Comparison of ENCODE assay signal across 23 mouse cellular contexts in genomic region chr2:101792130-101792529, GRCm38 (mm10).
DNase-seq lines count a peak whose midpoint lies in the region; ATAC-seq lines count a peak whose summit lies in the region.
"Had no signal": no experiment of that assay in that cellular context is flagged by ENCODE, and none has a peak within 500 bp of the region (broad histone marks: within the 10 kb centered on the region; RNA-seq: fewer than 3 reads in every experiment).

No protein-coding gene starts in this region.

- H3K27ac ChIP-seq in limb, embryonic 13.5 days: peak overlapping the region; percentile 22; the same call in 1 of the 2 replicates
- H3K27ac ChIP-seq in limb, embryonic 10.5 days: no peak overlapping the region
- H3K27ac ChIP-seq in midbrain, embryonic 12.5 days (replicated peaks): 0 out of 2 replicates have a peak overlapping the region, but pooled peaks have one; percentile 22
- H3K27ac ChIP-seq in midbrain, embryonic 16.5 days (ENCODE audit: low read length): no peak overlapping the region
- 0 out of 2 replicates have a peak overlapping the region, but pooled peaks have one; percentile 33 for H3K27ac ChIP-seq in embryonic facial prominence, embryonic 13.5 days
- H3K27ac ChIP-seq in forebrain, embryonic 15.5 days (replicated peaks): no peak overlapping the region
- H3K27ac ChIP-seq: forebrain, embryonic 10.5 days; heart, adult 2 months; hindbrain, embryonic 14.5 days; liver, embryonic 15.5 days had no signal

- H3K27me3 ChIP-seq in limb, embryonic 13.5 days: peaks cover 2% of the 10 kb centered on the region; the same call in 1 of the 2 replicates
- no peaks in the 10 kb centered on the region for H3K27me3 ChIP-seq in limb, embryonic 10.5 days (ENCODE audit: low read depth, poor library complexity, severe bottlenecking)
- peaks cover 19% of the 10 kb centered on the region; the same call in 1 of the 2 replicates for H3K27me3 ChIP-seq in midbrain, embryonic 12.5 days
- H3K27me3 ChIP-seq in midbrain, embryonic 16.5 days (ENCODE audit: control insufficient read depth, insufficient read depth, low read depth, low read length): peaks cover 9% of the 10 kb centered on the region
- H3K27me3 ChIP-seq in embryonic facial prominence, embryonic 13.5 days: no peaks in the 10 kb centered on the region
- H3K27me3 ChIP-seq in forebrain, embryonic 15.5 days: peaks cover 6% of the 10 kb centered on the region; the same call in 1 of the 2 replicates
- H3K27me3 ChIP-seq: heart, embryonic 12.5 days had no signal

- WGBS in limb, embryonic 13.5 days: 75% methylated on average over 4 of the region's 4 CpGs
- WGBS in limb, embryonic 10.5 days: 87% methylated on average over 4 of the region's 4 CpGs
- 49% methylated on average over 4 of the region's 4 CpGs for WGBS in midbrain, embryonic 12.5 days
- 48% methylated on average over 4 of the region's 4 CpGs for WGBS in midbrain, embryonic 16.5 days
- 70% methylated on average over 4 of the region's 4 CpGs for WGBS in embryonic facial prominence, embryonic 13.5 days
- 78% methylated on average over 4 of the region's 4 CpGs for WGBS in forebrain, embryonic 15.5 days

- H3K4me1 ChIP-seq in limb, embryonic 13.5 days: peaks cover 40% of the 10 kb centered on the region
- peaks cover 20% of the 10 kb centered on the region for H3K4me1 ChIP-seq in limb, embryonic 10.5 days
- peaks cover 19% of the 10 kb centered on the region for H3K4me1 ChIP-seq in midbrain, embryonic 12.5 days
- H3K4me1 ChIP-seq in midbrain, embryonic 16.5 days (ENCODE audit: control insufficient read depth, insufficient read depth, low read length): peaks cover 17% of the 10 kb centered on the region
- peaks cover 36% of the 10 kb centered on the region for H3K4me1 ChIP-seq in embryonic facial prominence, embryonic 13.5 days
- H3K4me1 ChIP-seq in forebrain, embryonic 15.5 days: peaks cover 22% of the 10 kb centered on the region

- peak overlapping the region; percentile 3; the same call in 1 of the 2 replicates for H3K4me2 ChIP-seq in limb, embryonic 13.5 days (replicated peaks)
- no peak overlapping the region for H3K4me2 ChIP-seq in midbrain, embryonic 12.5 days (replicated peaks)
- no peak overlapping the region for H3K4me2 ChIP-seq in midbrain, embryonic 16.5 days (ENCODE audit: low read length)
- no peak overlapping the region for H3K4me2 ChIP-seq in embryonic facial prominence, embryonic 13.5 days
- no peak overlapping the region for H3K4me2 ChIP-seq in forebrain, embryonic 15.5 days (replicated peaks)
- H3K4me2 ChIP-seq: heart, embryonic 12.5 days; hindbrain, embryonic 14.5 days; liver, embryonic 15.5 days; lung, embryonic 14.5 days had no signal

- no peak overlapping the region for H3K4me3 ChIP-seq in limb, embryonic 13.5 days
- no peak overlapping the region for H3K4me3 ChIP-seq in limb, embryonic 10.5 days
- no peak overlapping the region for H3K4me3 ChIP-seq in midbrain, embryonic 12.5 days
- no peak overlapping the region for H3K4me3 ChIP-seq in midbrain, embryonic 16.5 days (ENCODE audit: low read depth, low read length)
- no peak overlapping the region for H3K4me3 ChIP-seq in embryonic facial prominence, embryonic 13.5 days
- H3K4me3 ChIP-seq in forebrain, embryonic 15.5 days: no peak overlapping the region
- H3K4me3 ChIP-seq: forebrain, embryonic 10.5 days; heart, adult 2 months; heart, embryonic 12.5 days; liver, embryonic 15.5 days had no signal

- ATAC-seq in limb, embryonic 13.5 days (ENCODE audit: low FRiP score, low read depth): no peak
- ATAC-seq in midbrain, embryonic 12.5 days (ENCODE audit: low FRiP score, low read depth): no peak
- no peak for ATAC-seq in midbrain, embryonic 16.5 days
- ATAC-seq in embryonic facial prominence, embryonic 13.5 days (ENCODE audit: insufficient number of reproducible peaks, insufficient read depth, low FRiP score, low TSS enrichment, low read depth): no peak
- no peak for ATAC-seq in forebrain, embryonic 15.5 days (replicated peaks)
- ATAC-seq: inflammation-experienced regulatory T-cells, adult 6 months had no signal

- no peaks in the 10 kb centered on the region for H3K9me3 ChIP-seq in limb, embryonic 13.5 days
- H3K9me3 ChIP-seq in limb, embryonic 10.5 days (replicated peaks): no peaks in the 10 kb centered on the region
- no peaks in the 10 kb centered on the region for H3K9me3 ChIP-seq in midbrain, embryonic 12.5 days
- H3K9me3 ChIP-seq in midbrain, embryonic 16.5 days (replicated peaks; ENCODE audit: control insufficient read depth, low read length, poor library complexity, severe bottlenecking): no peaks in the 10 kb centered on the region
- no peaks in the 10 kb centered on the region for H3K9me3 ChIP-seq in embryonic facial prominence, embryonic 13.5 days
- H3K9me3 ChIP-seq in forebrain, embryonic 15.5 days: no peaks in the 10 kb centered on the region
- H3K9me3 ChIP-seq: forebrain, embryonic 10.5 days; heart, embryonic 12.5 days; liver, embryonic 15.5 days had no signal

- H3K9ac ChIP-seq in limb, embryonic 13.5 days: no peak overlapping the region
- no peak overlapping the region for H3K9ac ChIP-seq in midbrain, embryonic 12.5 days (replicated peaks)
- H3K9ac ChIP-seq in midbrain, embryonic 16.5 days (ENCODE audit: low read depth, low read length): no peak overlapping the region
- no peak overlapping the region for H3K9ac ChIP-seq in embryonic facial prominence, embryonic 13.5 days
- no peak overlapping the region for H3K9ac ChIP-seq in forebrain, embryonic 15.5 days (replicated peaks)
- H3K9ac ChIP-seq: forebrain, postnatal 0 days; heart, embryonic 12.5 days; hindbrain, embryonic 14.5 days; liver, embryonic 15.5 days; lung, embryonic 14.5 days had no signal

- 0 out of 2 replicates have a peak, but pooled peaks cover 4% of the 10 kb centered on the region for H3K36me3 ChIP-seq in limb, embryonic 13.5 days
- peaks cover 11% of the 10 kb centered on the region; the same call in 1 of the 2 replicates for H3K36me3 ChIP-seq in limb, embryonic 10.5 days
- no peaks in the 10 kb centered on the region for H3K36me3 ChIP-seq in midbrain, embryonic 12.5 days
- no peaks in the 10 kb centered on the region for H3K36me3 ChIP-seq in midbrain, embryonic 16.5 days (ENCODE audit: control insufficient read depth, insufficient read depth, low read length)
- H3K36me3 ChIP-seq in embryonic facial prominence, embryonic 13.5 days: no peaks in the 10 kb centered on the region
- no peaks in the 10 kb centered on the region for H3K36me3 ChIP-seq in forebrain, embryonic 15.5 days
- H3K36me3 ChIP-seq: heart, embryonic 12.5 days; liver, embryonic 15.5 days had no signal

- no peak for DNase-seq in limb, embryonic 10.5 days (ENCODE audit: low spot score)
- no peak for DNase-seq in adipocyte (ENCODE audit: low spot score)
- DNase-seq: adrenal gland, postnatal 25 days; cerebellum, adult 11-12 months; cerebellum, postnatal 10 days; forebrain, postnatal 0 days; heart, adult 2 months; heart, postnatal 4 days; kidney, adult 11 months; kidney, postnatal 14 days; layer of hippocampus, adult 9-11 months; right cerebral cortex, adult 18-20 months had no signal

Comparison
In these comparisons a context has a peak if more than half of its experiments do, and no peak if none do; other contexts are left out.
1. H3K27ac ChIP-seq: peak in limb, embryonic 13.5 days (single experiment), midbrain, embryonic 12.5 days (single experiment) and embryonic facial prominence, embryonic 13.5 days (single experiment); none in limb, embryonic 10.5 days (single experiment), midbrain, embryonic 16.5 days (single experiment) and forebrain, embryonic 15.5 days (single experiment).